Comparison of ENCODE assay signal across 7 mouse cellular contexts in genomic region chr13:30336148-30336801, GRCm38 (mm10). TPM values are rescaled to one million over a fixed set of nuclear protein-coding genes. Genes with fewer than 3 reads are reported as not detected.
DNase-seq lines count a peak whose midpoint lies in the region; ATAC-seq and TF ChIP-seq lines count a peak whose summit lies in the region.

Gene Agtr1a (plus strand): TSS chr13:30336441.

- H3K27ac ChIP-seq in hindbrain, embryonic 14.5 days, result no peak within 1 kb of the TSS
- peak within 1 kb of the TSS; percentile 87 for H3K27ac ChIP-seq in liver, adult 2 months (replicated peaks; ENCODE audit: insufficient read depth, low read depth, low read length)
- H3K27ac ChIP-seq in neural tube, embryonic 11.5 days (ENCODE audit: low read depth, low read length), result no peak within 1 kb of the TSS
- no peak within 1 kb of the TSS for H3K27ac ChIP-seq in testis, adult 2 months (ENCODE audit: control insufficient read depth, insufficient read depth, low read depth, low read length)

- peak; percentile 93 for ATAC-seq in hindbrain, embryonic 14.5 days (ENCODE audit: low FRiP score)
- peak; percentile 94 for ATAC-seq in neural tube, embryonic 11.5 days (ENCODE audit: insufficient read depth, low FRiP score, low TSS enrichment)

- peak within 1 kb of the TSS; percentile 67 for H3K9ac ChIP-seq in hindbrain, embryonic 14.5 days
- peak within 1 kb of the TSS; percentile 90 for H3K9ac ChIP-seq in liver, adult 2 months (ENCODE audit: low read depth, low read length)
- peak within 1 kb of the TSS; percentile 61 for H3K9ac ChIP-seq in neural tube, embryonic 11.5 days (ENCODE audit: low read length)

- peaks cover 5% of the 10 kb centered on the region; the same call in 1 of the 2 replicates for H3K4me1 ChIP-seq in hindbrain, embryonic 14.5 days (replicated peaks; ENCODE audit: control insufficient read depth, insufficient read depth, low read length)
- H3K4me1 ChIP-seq in liver, adult 2 months (ENCODE audit: control insufficient read depth, insufficient read depth, low read length), result peaks cover 6% of the 10 kb centered on the region
- H3K4me1 ChIP-seq in neural tube, embryonic 11.5 days (ENCODE audit: control insufficient read depth, insufficient read depth, low read length), result no peaks in the 10 kb centered on the region
- peaks cover 7% of the 10 kb centered on the region for H3K4me1 ChIP-seq in testis, adult 2 months (ENCODE audit: control insufficient read depth, insufficient read depth, low read length)

- TF ChIP-seq CTCF in liver, adult 2 months (IDR thresholded peaks at IDR 0.05; ENCODE audit: low read depth, low read length), result no peak
- TF ChIP-seq CTCF in testis, adult 2 months (IDR thresholded peaks at IDR 0.05; ENCODE audit: control insufficient read depth, insufficient read depth, insufficient replicate concordance, low read depth, low read length), result no peak

- H3K79me2 ChIP-seq in liver, adult 2 months (ENCODE audit: control insufficient read depth, insufficient read depth, low read length), result peaks cover 7% of the 10 kb centered on the region

- H3K4me3 ChIP-seq in hindbrain, embryonic 14.5 days (replicated peaks; ENCODE audit: low read length), result peak within 1 kb of the TSS; percentile 51
- H3K4me3 ChIP-seq in liver, adult 2 months (ENCODE audit: insufficient read depth, low read depth, low read length), result peak within 1 kb of the TSS; percentile 95
- H3K4me3 ChIP-seq in neural tube, embryonic 11.5 days (ENCODE audit: low read depth, low read length), result peak within 1 kb of the TSS; percentile 44
- peak within 1 kb of the TSS; percentile 74 for H3K4me3 ChIP-seq in testis, adult 2 months (ENCODE audit: control insufficient read depth, low read depth, low read length)

- H3K27me3 ChIP-seq in hindbrain, embryonic 14.5 days (ENCODE audit: control insufficient read depth, insufficient read depth, low read length), result 0 out of 2 replicates have a peak, but pooled peaks cover 10% of the 10 kb centered on the region
- H3K27me3 ChIP-seq in liver, adult 2 months (ENCODE audit: control insufficient read depth, insufficient read depth, low read length), result no peaks in the 10 kb centered on the region
- no peaks in the 10 kb centered on the region for H3K27me3 ChIP-seq in neural tube, embryonic 11.5 days (ENCODE audit: control insufficient read depth, insufficient read depth, low read length)
- H3K27me3 ChIP-seq in testis, adult 2 months (ENCODE audit: control insufficient read depth, insufficient read depth, low read length), result no peaks in the 10 kb centered on the region

- WGBS in hindbrain, embryonic 14.5 days, result under 1% methylated on average over 33 of the region's 33 CpGs
- WGBS in liver, adult 2 months, result 3% methylated on average over 33 of the region's 33 CpGs
- under 1% methylated on average over 33 of the region's 33 CpGs for WGBS in neural tube, embryonic 11.5 days

- H3K4me2 ChIP-seq in hindbrain, embryonic 14.5 days (replicated peaks), result peak within 1 kb of the TSS; percentile 99
- H3K4me2 ChIP-seq in neural tube, embryonic 11.5 days (ENCODE audit: low read depth), result peak within 1 kb of the TSS; percentile 86

- peak; percentile 98 for TF ChIP-seq POLR2A in liver, adult 2 months (IDR thresholded peaks at IDR 0.05; ENCODE audit: extremely low read depth, insufficient read depth, low read length)
- TF ChIP-seq POLR2A in testis, adult 2 months (IDR thresholded peaks at IDR 0.05; ENCODE audit: control insufficient read depth, low read depth, low read length), result no peak

- DNase-seq in ZHBTc4 (ENCODE audit: low read depth, low spot score), result peak; percentile 75
- peak; percentile 22 to 45 for DNase-seq in cerebellum, postnatal 4 days (ENCODE audit: low spot score in 2 of 2)
- peak; percentile 31 to 38 for DNase-seq in gastrocnemius, adult 8-10 months (ENCODE audit: low spot score in 2 of 2)
- peak; percentile 32 for DNase-seq in hindbrain, embryonic 14.5 days (ENCODE audit: low spot score)
- DNase-seq in liver, adult 2 months (ENCODE audit: extremely low read depth, low read depth, low spot score), result peak; percentile 66
- DNase-seq in neural tube, embryonic 11.5 days (ENCODE audit: low spot score), result peak; percentile 67

- H3K36me3 ChIP-seq in hindbrain, embryonic 14.5 days (replicated peaks; ENCODE audit: control insufficient read depth, insufficient read depth), result no peaks in the 10 kb centered on the region
- H3K36me3 ChIP-seq in liver, adult 2 months (ENCODE audit: control insufficient read depth, insufficient read depth, low read length), result no peaks in the 10 kb centered on the region
- H3K36me3 ChIP-seq in neural tube, embryonic 11.5 days (ENCODE audit: control insufficient read depth, insufficient read depth, low read length), result no peaks in the 10 kb centered on the region
- H3K36me3 ChIP-seq in testis, adult 2 months (ENCODE audit: control insufficient read depth, insufficient read depth, low read length), result no peaks in the 10 kb centered on the region

- H3K9me3 ChIP-seq in hindbrain, embryonic 14.5 days (ENCODE audit: control insufficient read depth, low read length), result no peaks in the 10 kb centered on the region
- no peaks in the 10 kb centered on the region for H3K9me3 ChIP-seq in neural tube, embryonic 11.5 days (ENCODE audit: control insufficient read depth, low read length)

RNA-seq across cellular contexts. Expression of gene Agtr1a, which starts in this region (rescaled TPM):
- total RNA-seq in gastrocnemius, adult 8-10 months (2022), result 1 to 10 TPM; 2.5 to 4.5 (median 4.3) TPM
- 1.6 and 2.0 TPM in 2 replicates for polyA plus RNA-seq in hindbrain, embryonic 14.5 days (2014; fragmentation: Nextera tagmentation; extraction: Ambion mirVana)
- total RNA-seq in liver, adult 2 months (2014; rRNA removed), result 45.2 and 55.2 TPM in 2 replicates
- polyA plus RNA-seq in liver, adult 2 months (2012; rRNA removed), result 86.5 and 95.1 TPM in 2 replicates
- 1.4 and 1.9 TPM in 2 replicates for polyA plus RNA-seq in neural tube, embryonic 11.5 days (2014; fragmentation: Nextera tagmentation; extraction: Ambion mirVana)
- 31.6 and 34.1 TPM in 2 replicates for polyA plus RNA-seq in testis, adult 2 months (2012; rRNA removed)

Comparison
In these comparisons a context has a peak if more than half of its experiments do, and no peak if none do; other contexts are left out.
1. RNA of gene Agtr1a (polyA plus RNA-seq): 86.5 to 95.1 TPM in liver, adult 2 months and 31.6 to 34.1 TPM in testis, adult 2 months; 1.4 to 1.9 TPM in neural tube, embryonic 11.5 days and 1.6 to 2.0 TPM in hindbrain, embryonic 14.5 days; every median in the first group is over 10 times any median in the second.
2. H3K4me3 ChIP-seq: peak in every context shown above with its lines; median percentile 95 in liver, adult 2 months; 74 in testis, adult 2 months; 51 in hindbrain, embryonic 14.5 days; 44 in neural tube, embryonic 11.5 days.
3. Peak in every context shown above with its lines, with median percentiles within 50 percentile points of each other: DNase-seq and H3K9ac ChIP-seq.